Mouse (Mus musculus) heart, embryonic 15.5 days (tissue): ENCODE measurements around the gene Ms4a1. TPM values are rescaled to one million over a fixed set of nuclear protein-coding genes. Genes with fewer than 3 reads are reported as not detected.
"Not testable (repeated sequence)": the region's sequence is repeated elsewhere in the genome, so short reads cannot be mapped to it uniquely, and the experiment has no call there.

Experiments used
- ATAC-seq: fragments of 200-750 bp; cut with Nextera tagmentation; replicated peaks from 2 replicates; pipeline ENCODE4 v1.8.0; 2017; ENCODE audit warnings: low read depth, moderate TSS enrichment; ENCODE audit not compliant: insufficient number of reproducible peaks, insufficient read depth, low FRiP score
- H3K27ac ChIP-seq: fragments of 300-500 bp; sonication (generic); 2 replicates; pipeline ENCODE4 v1.5.1; 2015; ENCODE audit warnings: mild to moderate bottlenecking, inconsistent platforms
- H3K27me3 ChIP-seq: fragments of 300-500 bp; sonication (generic); 2 replicates; pipeline ENCODE4 v1.6.1; 2015; ENCODE audit warnings: inconsistent platforms
- H3K36me3 ChIP-seq: fragments of 300-500 bp; sonication (generic); 2 replicates; pipeline ENCODE4 v1.6.1; 2015; ENCODE audit warnings: mild to moderate bottlenecking, inconsistent platforms
- H3K4me1 ChIP-seq: fragments of 300-500 bp; sonication (generic); replicated peaks from 2 replicates; pipeline ENCODE4 v1.6.1; 2015; ENCODE audit warnings: inconsistent platforms
- H3K4me2 ChIP-seq: fragments of 300-500 bp; sonication (generic); 2 replicates; pipeline ENCODE4 v1.6.1; 2015; ENCODE audit warnings: inconsistent platforms, mild to moderate bottlenecking, moderate library complexity
- H3K4me3 ChIP-seq: fragments of 300-500 bp; sonication (generic); 2 replicates; pipeline ENCODE4 v1.5.1; 2015; ENCODE audit warnings: mild to moderate bottlenecking, inconsistent platforms
- H3K9ac ChIP-seq: fragments of 300-500 bp; sonication (generic); 2 replicates; pipeline ENCODE4 v1.6.1; 2015; ENCODE audit warnings: mild to moderate bottlenecking, inconsistent platforms
- H3K9me3 ChIP-seq: fragments of 300-500 bp; sonication (generic); replicated peaks from 2 replicates; pipeline ENCODE4 v1.6.1; 2016; ENCODE audit warnings: inconsistent platforms
- WGBS: fragments of 180-500 bp; shearing (Covaris S2); methylation state at CpG from one replicate; pipeline ENCODE4 v1.1.7; 2015; ENCODE audit warnings: mixed read lengths; 5-methylcytosine and 5-hydroxymethylcytosine counted together
- polyA plus RNA-seq: library from polyadenylated mRNA; unstranded; fragments of >200 nt; fragmentation: Nextera tagmentation; extraction: Ambion mirVana; gene quantifications from 2 replicates; pipeline ENCODE4 v1.2.1, GENCODE M21; 2015

Ms4a1 gene
- polyA plus RNA-seq: not detected in 2 replicates

- Histone ChIP-seq H3K4me1 (no peaks in the 10 kb centered on the region), H3K4me2 (no peak within 1 kb of the TSS), H3K9me3 (no peaks in the 10 kb centered on the region), H3K9ac (no peak within 1 kb of the TSS), H3K4me3 (no peak within 1 kb of the TSS), H3K27me3 (no peaks in the 10 kb centered on the region), H3K27ac (no peak within 1 kb of the TSS), H3K36me3 (no peaks in the 10 kb centered on the region)
- 70% methylated on average over 8 of the region's 8 CpGs for WGBS
- ATAC-seq: no peak
Observed at GRCm38 (mm10) chr19:11266052-11266845, at the start of gene Ms4a1. Gene Ms4a1 (minus strand): TSS chr19:11266241.

- Histone ChIP-seq H3K9ac (no peak within 1 kb of the TSS), H3K4me3 (no peak within 1 kb of the TSS), H3K27me3 (no peaks in the 10 kb centered on the region), H3K9me3 (no peaks in the 10 kb centered on the region), H3K4me1 (no peaks in the 10 kb centered on the region), H3K4me2 (no peak within 1 kb of the TSS), H3K36me3 (no peaks in the 10 kb centered on the region), H3K27ac (no peak within 1 kb of the TSS)
- no peak for ATAC-seq
- WGBS: 79% methylated on average over 1 of the region's 1 CpGs
Observed at GRCm38 (mm10) chr19:11314354-11314753, 48.3 kb upstream of the Ms4a1 start, which contains the start of gene Ms4a14. Gene Ms4a14 (minus strand): TSS chr19:11314454.

GRCm38 (mm10) chr19:11308888-11309287, 42.8 kb upstream of the Ms4a1 start:
- H3K36me3 ChIP-seq: no peaks in the 10 kb centered on the region
- no peaks in the 10 kb centered on the region for H3K4me1 ChIP-seq
- H3K9ac ChIP-seq: no peak overlapping the region
- H3K4me2 ChIP-seq: no peak overlapping the region
- no peak overlapping the region for H3K27ac ChIP-seq
- H3K27me3 ChIP-seq: no peaks in the 10 kb centered on the region
- ATAC-seq: no peak
- H3K9me3 ChIP-seq: no peaks in the 10 kb centered on the region
- no peak overlapping the region for H3K4me3 ChIP-seq

DNA sequence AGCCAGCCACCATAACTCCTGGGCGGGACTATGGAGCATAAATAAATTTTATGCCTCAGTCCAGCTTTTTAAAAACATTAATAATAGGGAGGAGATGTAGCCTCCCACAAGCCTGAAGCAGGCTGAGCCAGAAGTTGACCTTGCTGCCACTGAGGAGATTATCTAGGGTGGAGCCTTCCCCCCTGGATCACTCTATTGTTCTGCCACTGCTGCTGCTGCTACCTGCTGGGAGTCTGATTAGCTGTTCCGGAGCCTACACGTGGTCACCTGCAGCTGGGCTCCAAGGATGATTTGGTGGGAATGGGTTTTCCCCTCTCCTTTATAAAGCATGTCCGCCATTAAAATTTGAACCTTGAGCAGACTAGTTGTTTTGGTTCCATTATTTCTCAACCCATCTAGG, 33.5 kb upstream of the Ms4a1 start:
- ATAC-seq, H3K27me3 ChIP-seq, H3K9me3 ChIP-seq, H3K4me1 ChIP-seq, H3K4me3 ChIP-seq, H3K36me3 ChIP-seq, H3K27ac ChIP-seq, H3K9ac ChIP-seq, H3K4me2 ChIP-seq: not testable (repeated sequence)
- 52% methylated on average over 4 of the region's 4 CpGs for WGBS

DNA sequence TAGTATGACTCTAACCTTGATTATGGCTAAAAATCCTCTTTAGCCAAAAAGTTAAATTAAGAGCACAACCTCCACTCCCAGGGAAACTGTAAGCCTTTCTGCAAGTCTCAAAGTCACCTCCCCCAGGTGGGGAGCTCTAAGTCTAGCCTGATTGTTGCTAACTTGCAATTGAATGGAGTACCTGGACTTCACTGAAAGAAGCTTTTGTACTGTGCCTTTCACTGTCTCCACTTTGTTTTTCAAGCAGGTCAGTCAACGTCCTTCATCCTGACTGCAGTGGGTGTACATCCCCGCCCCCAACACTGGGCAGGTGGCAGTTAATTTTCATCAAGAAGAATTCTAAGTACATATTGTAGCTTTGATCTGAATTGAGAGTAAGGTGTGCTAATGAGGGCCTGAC, 32.9 kb upstream of the Ms4a1 start:
- Histone ChIP-seq H3K9ac (no peak overlapping the region), H3K4me2 (no peak overlapping the region), H3K9me3 (no peaks in the 10 kb centered on the region), H3K27me3 (no peaks in the 10 kb centered on the region), H3K4me1 (no peaks in the 10 kb centered on the region), H3K36me3 (no peaks in the 10 kb centered on the region), H3K27ac (no peak overlapping the region), H3K4me3 (no peak overlapping the region)
- ATAC-seq: no peak
- WGBS: 65% methylated on average over 2 of the region's 2 CpGs

- WGBS: 6% methylated on average over 3 of the region's 3 CpGs
- peak overlapping the region; percentile 31; the same call in 1 of the 2 replicates for H3K9ac ChIP-seq
- H3K9me3 ChIP-seq, H3K4me1 ChIP-seq, H3K36me3 ChIP-seq, H3K27ac ChIP-seq, H3K27me3 ChIP-seq, ATAC-seq: not testable (repeated sequence)
- H3K4me3 ChIP-seq: peak overlapping the region; percentile 48
- H3K4me2 ChIP-seq: peak overlapping the region; percentile 61
Observed at GRCm38 (mm10) chr19:11293616-11294015, 27.6 kb upstream of the Ms4a1 start.

GRCm38 (mm10) chr19:11292990-11293389, 26.9 kb upstream of the Ms4a1 start:
- no peaks in the 10 kb centered on the region for H3K36me3 ChIP-seq
- H3K4me2 ChIP-seq: peak overlapping the region; percentile 61
- H3K9ac ChIP-seq: peak overlapping the region; percentile 5; the same call in 1 of the 2 replicates
- peak overlapping the region; percentile 48 for H3K4me3 ChIP-seq
- no peak for ATAC-seq
- no peak overlapping the region; the same call in 1 of the 2 replicates for H3K27ac ChIP-seq
- no peaks in the 10 kb centered on the region for H3K4me1 ChIP-seq
- H3K9me3 ChIP-seq: no peaks in the 10 kb centered on the region
- no peaks in the 10 kb centered on the region for H3K27me3 ChIP-seq
- 4% methylated on average over 12 of the region's 12 CpGs for WGBS

GRCm38 (mm10) chr19:11283773-11284172, 17.7 kb upstream of the Ms4a1 start, which contains the start of gene Ms4a5:
Gene Ms4a5 (minus strand): TSS chr19:11283873.
- Histone ChIP-seq H3K9ac (no peak within 1 kb of the TSS), H3K36me3 (no peaks in the 10 kb centered on the region), H3K9me3 (no peaks in the 10 kb centered on the region), H3K4me1 (no peaks in the 10 kb centered on the region), H3K4me3 (no peak within 1 kb of the TSS), H3K4me2 (no peak within 1 kb of the TSS), H3K27ac (no peak within 1 kb of the TSS), H3K27me3 (no peaks in the 10 kb centered on the region)
- WGBS: 77% methylated on average over 2 of the region's 2 CpGs
- ATAC-seq: no peak

GRCm38 (mm10) chr19:11280223-11280622, 14.2 kb upstream of the Ms4a1 start:
- Histone ChIP-seq H3K4me3 (no peak overlapping the region), H3K9me3 (no peaks in the 10 kb centered on the region), H3K4me1 (no peaks in the 10 kb centered on the region), H3K27ac (no peak overlapping the region), H3K27me3 (no peaks in the 10 kb centered on the region), H3K9ac (no peak overlapping the region), H3K36me3 (no peaks in the 10 kb centered on the region), H3K4me2 (no peak overlapping the region)
- no peak for ATAC-seq
- 88% methylated on average over 3 of the region's 3 CpGs for WGBS

DNA sequence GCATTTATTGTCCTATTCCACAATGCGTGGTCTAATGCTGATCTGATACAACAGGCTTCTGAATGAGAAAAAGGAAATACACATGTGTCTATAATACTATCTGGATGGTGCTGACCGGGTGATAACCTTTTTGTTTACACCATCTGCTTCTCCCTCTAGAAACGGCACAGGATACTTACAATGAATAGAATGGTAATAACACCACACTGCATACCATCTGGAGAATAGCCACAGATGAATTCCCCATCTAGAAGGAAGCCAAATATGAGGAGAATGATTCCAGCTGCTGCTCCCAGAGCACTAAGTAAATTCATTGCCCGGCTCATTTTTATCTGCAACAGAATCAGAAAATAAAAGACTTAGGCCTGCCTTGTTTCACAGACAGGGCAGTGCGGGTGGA, 10.4 kb upstream of the Ms4a1 start:
- WGBS: 51% methylated on average over 5 of the region's 5 CpGs

GRCm38 (mm10) chr19:11266956-11267355, 915 bp upstream of the Ms4a1 start:
- Histone ChIP-seq H3K36me3 (no peaks in the 10 kb centered on the region), H3K4me1 (no peaks in the 10 kb centered on the region), H3K9me3 (no peaks in the 10 kb centered on the region), H3K9ac (no peak overlapping the region), H3K27ac (no peak overlapping the region), H3K4me3 (no peak overlapping the region), H3K4me2 (no peak overlapping the region), H3K27me3 (no peaks in the 10 kb centered on the region)
- no peak for ATAC-seq
- WGBS: 64% methylated on average over 4 of the region's 4 CpGs

More for the DNA sequence above, 10.4 kb upstream of the Ms4a1 start:
- no peaks in the 10 kb centered on the region for H3K4me1 ChIP-seq
- no peak overlapping the region for H3K4me3 ChIP-seq
- H3K9ac ChIP-seq: no peak overlapping the region
- ATAC-seq: no peak
- no peak overlapping the region for H3K27ac ChIP-seq
- H3K27me3 ChIP-seq: no peaks in the 10 kb centered on the region
- no peaks in the 10 kb centered on the region for H3K9me3 ChIP-seq
- H3K4me2 ChIP-seq: no peak overlapping the region
- no peaks in the 10 kb centered on the region for H3K36me3 ChIP-seq

DNA sequence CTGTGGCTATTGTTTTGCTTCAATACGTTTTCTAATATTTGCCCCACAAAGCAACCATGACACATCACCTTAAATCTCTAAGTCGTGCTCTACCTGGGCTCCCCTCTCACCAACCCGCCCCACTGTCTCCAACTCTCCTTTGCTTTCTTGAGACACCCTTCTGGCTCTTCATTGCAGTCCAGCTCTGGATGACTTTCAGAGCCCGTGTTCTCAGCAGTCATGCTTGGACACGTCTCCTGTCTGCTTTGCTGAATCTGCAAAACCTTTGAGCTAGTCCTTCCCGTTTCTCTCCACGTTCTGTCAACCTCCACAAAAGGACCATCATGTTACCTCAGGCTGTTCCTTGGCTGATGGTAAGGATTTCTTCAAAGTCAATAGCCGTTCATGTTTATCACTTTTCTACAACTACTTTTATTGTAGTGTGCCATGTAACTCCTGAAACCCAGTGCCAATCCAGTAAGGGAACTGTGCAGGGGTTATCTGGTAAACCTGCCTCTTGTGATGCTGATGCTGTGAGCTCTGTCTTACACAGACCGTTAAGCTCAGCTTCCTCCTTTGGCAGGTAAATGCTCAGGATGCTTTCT, 1.3 kb downstream of the Ms4a1 start:
- no peak overlapping the region for H3K9ac ChIP-seq

More for the DNA sequence above, 1.3 kb downstream of the Ms4a1 start:
- Histone ChIP-seq H3K4me1 (no peaks in the 10 kb centered on the region), H3K27ac (no peak overlapping the region), H3K9me3 (no peaks in the 10 kb centered on the region), H3K4me2 (no peak overlapping the region), H3K36me3 (no peaks in the 10 kb centered on the region), H3K4me3 (no peak overlapping the region), H3K27me3 (no peaks in the 10 kb centered on the region)
- no peak for ATAC-seq
- WGBS: 73% methylated on average over 9 of the region's 9 CpGs
